Mouse (Mus musculus) MEL (cell line): Measurements from ENCODE around the gene Stk16. TPM values are rescaled to one million over a fixed set of nuclear protein-coding genes. Genes with fewer than 3 reads are reported as not detected.
A peak's percentile ranks its signal among the peaks of the same experiment; 100 is the strongest.

Experiments
- DNase-seq: peaks from one replicate; pipeline ENCODE4 v3.0.0; 2011; ENCODE audit warnings: low read depth, low spot score
- H3K27ac ChIP-seq: 2 replicates; pipeline ENCODE4 v1.5.1; 2012; ENCODE audit warnings: low read depth, mild to moderate bottlenecking, control low read depth, low read length, moderate library complexity; ENCODE audit not compliant: control insufficient read depth
- H3K27me3 ChIP-seq, 2 experiments: fragments of 150-350 bp in 1 of 2; sonication (generic) in 1 of 2; 2 replicates each; pipeline ENCODE4 v1.6.1; 2012; ENCODE audit warnings: low read length in 2 of 2, mild to moderate bottlenecking in 2 of 2, improper control_type of control experiment in 1 of 2, moderate library complexity in 1 of 2; ENCODE audit not compliant: insufficient read depth in 2 of 2, control insufficient read depth in 1 of 2
- H3K36me3 ChIP-seq, 2 experiments: 2 replicates each; pipeline ENCODE4 v1.6.1; 2012 to 2014; ENCODE audit warnings: low read length in 2 of 2, improper control_type of control experiment in 1 of 2, inconsistent platforms in 1 of 2, mild to moderate bottlenecking in 1 of 2; ENCODE audit not compliant: insufficient read depth in 2 of 2, control insufficient read depth in 1 of 2
- H3K4me1 ChIP-seq, 2 experiments: fragments of 150-350 bp in 1 of 2; sonication (generic) in 1 of 2; 2 replicates each; pipeline ENCODE4 v1.6.1; 2012; ENCODE audit warnings: low read length in 2 of 2, improper control_type of control experiment in 1 of 2, mild to moderate bottlenecking in 1 of 2; ENCODE audit not compliant: insufficient read depth in 2 of 2, control insufficient read depth in 1 of 2
- H3K4me3 ChIP-seq, 2 experiments: fragments of 150-350 bp in 1 of 2; sonication (generic) in 1 of 2; 2 replicates each; pipeline ENCODE4 v1.5.1; 2012; ENCODE audit warnings: low read depth in 2 of 2, low read length in 2 of 2, mild to moderate bottlenecking in 2 of 2, moderate library complexity in 2 of 2, control low read depth in 1 of 2, improper control_type of control experiment in 1 of 2; ENCODE audit not compliant: control insufficient read depth in 1 of 2, insufficient read depth in 1 of 2
- H3K79me2 ChIP-seq: 2 replicates; pipeline ENCODE4 v1.6.1; 2012; ENCODE audit warnings: mild to moderate bottlenecking, low read length, moderate library complexity; ENCODE audit not compliant: control insufficient read depth, poor library complexity, insufficient read depth
- H3K9ac ChIP-seq: 2 replicates; pipeline ENCODE4 v1.6.1; 2012; ENCODE audit warnings: low read depth, mild to moderate bottlenecking, control low read depth, low read length, moderate library complexity; ENCODE audit not compliant: control insufficient read depth, poor library complexity, severe bottlenecking
- H3K9me3 ChIP-seq: fragments of 150-350 bp; sonication (generic); replicated peaks from 2 replicates; pipeline ENCODE4 v1.6.1; 2012; ENCODE audit warnings: mild to moderate bottlenecking, low read length, improper control_type of control experiment, moderate library complexity; ENCODE audit not compliant: insufficient read depth
- CHD2 ChIP-seq: IDR thresholded peaks from 2 replicates; pipeline ENCODE4 v1.6.1; 2011; ENCODE audit warnings: low read length, improper control_type of control experiment
- CTCF ChIP-seq, 3 experiments: IDR thresholded peaks in 2 of 3; conservative IDR thresholded peaks in 1 of 3; 2 replicates each; pipeline ENCODE4 v1.5.1; 2011 to 2012; ENCODE audit warnings: low read length in 3 of 3, low read depth in 2 of 3, mild to moderate bottlenecking in 2 of 3, improper control_type of control experiment in 1 of 3, inconsistent platforms in 1 of 3, mixed read lengths in 1 of 3, moderate library complexity in 1 of 3; ENCODE audit not compliant: control insufficient read depth in 1 of 3, insufficient read depth in 1 of 3, poor library complexity in 1 of 3, severe bottlenecking in 1 of 3
- E2F4 ChIP-seq: IDR thresholded peaks from 2 replicates; pipeline ENCODE4 v1.6.1; 2011; ENCODE audit warnings: low read depth, low read length, improper control_type of control experiment, borderline replicate concordance
- ETS1 ChIP-seq: IDR thresholded peaks from 2 replicates; pipeline ENCODE4 v1.6.1; 2012; ENCODE audit warnings: low read depth, mild to moderate bottlenecking, inconsistent platforms, low read length, improper control_type of control experiment, moderate library complexity
- GATA1 ChIP-seq: IDR thresholded peaks from 2 replicates; pipeline ENCODE4 v1.6.1; 2011; ENCODE audit warnings: low read depth, low read length, improper control_type of control experiment
- HCFC1 ChIP-seq: IDR thresholded peaks from 2 replicates; pipeline ENCODE4 v1.6.1; 2012; ENCODE audit warnings: low read depth, mild to moderate bottlenecking, inconsistent platforms, low read length, improper control_type of control experiment, moderate library complexity
- JUND ChIP-seq: IDR thresholded peaks from 2 replicates; pipeline ENCODE4 v1.6.1; 2011; ENCODE audit warnings: low read depth, mild to moderate bottlenecking, improper control_type of control experiment, low read length
- KAT2A ChIP-seq: conservative IDR thresholded peaks from 2 replicates; pipeline ENCODE4 v1.6.1; 2012; ENCODE audit warnings: low read depth, low read length, improper control_type of control experiment, inconsistent platforms
- MAFK ChIP-seq: IDR thresholded peaks from 2 replicates; pipeline ENCODE4 v1.6.1; 2011; ENCODE audit warnings: low read depth, mild to moderate bottlenecking, low read length, improper control_type of control experiment, borderline replicate concordance
- MAZ ChIP-seq: IDR thresholded peaks from 2 replicates; pipeline ENCODE4 v1.6.1; 2012; ENCODE audit warnings: low read depth, mild to moderate bottlenecking, inconsistent platforms, low read length, improper control_type of control experiment
- MXI1 ChIP-seq: IDR thresholded peaks from 2 replicates; pipeline ENCODE4 v1.6.1; 2011; ENCODE audit warnings: mild to moderate bottlenecking, low read depth, low read length, improper control_type of control experiment
- MYB ChIP-seq: IDR thresholded peaks from 2 replicates; pipeline ENCODE4 v1.6.1; 2011; ENCODE audit warnings: mild to moderate bottlenecking, low read depth, low read length, improper control_type of control experiment
- NELFE ChIP-seq: IDR thresholded peaks from 2 replicates; pipeline ENCODE4 v1.6.1; 2011; ENCODE audit warnings: low read depth, low read length, improper control_type of control experiment
- NRF1 ChIP-seq: IDR thresholded peaks from 2 replicates; pipeline ENCODE4 v1.6.1; 2014; ENCODE audit warnings: low read depth, mild to moderate bottlenecking, inconsistent platforms, low read length, improper control_type of control experiment, moderate library complexity; ENCODE audit not compliant: poor library complexity, insufficient read depth, severe bottlenecking
- POLR2A ChIP-seq, 2 experiments: IDR thresholded peaks; 2 replicates each; pipeline ENCODE4 v1.6.1; 2011 to 2012; ENCODE audit warnings: low read length in 2 of 2, mild to moderate bottlenecking in 2 of 2, control low read depth in 1 of 2, improper control_type of control experiment in 1 of 2, low read depth in 1 of 2, moderate library complexity in 1 of 2; ENCODE audit not compliant: control insufficient read depth in 1 of 2, insufficient read depth in 1 of 2, poor library complexity in 1 of 2
- POLR2AphosphoS5 ChIP-seq: IDR thresholded peaks from 2 replicates; pipeline ENCODE4 v1.6.1; 2012; ENCODE audit warnings: low read depth, borderline replicate concordance, mild to moderate bottlenecking, inconsistent platforms, low read length, moderate library complexity, mixed read lengths
- RAD21 ChIP-seq: IDR thresholded peaks from 2 replicates; pipeline ENCODE4 v1.6.1; 2011; ENCODE audit warnings: mild to moderate bottlenecking, low read depth, low read length, improper control_type of control experiment
- RCOR1 ChIP-seq: IDR thresholded peaks from 2 replicates; pipeline ENCODE4 v1.6.1; 2012; ENCODE audit warnings: low read depth, mild to moderate bottlenecking, inconsistent platforms, low read length, improper control_type of control experiment
- TBP ChIP-seq: IDR thresholded peaks from 2 replicates; pipeline ENCODE4 v1.8.0; 2011; ENCODE audit warnings: low read depth, low read length, improper control_type of control experiment
- TCF12 ChIP-seq: IDR thresholded peaks from 2 replicates; pipeline ENCODE4 v1.6.1; 2014; ENCODE audit warnings: low read depth, mild to moderate bottlenecking, inconsistent platforms, low read length, improper control_type of control experiment, moderate library complexity
- USF2 ChIP-seq, 2 experiments: IDR thresholded peaks; 2 replicates each; pipeline ENCODE4 v1.6.1; 2011 to 2012; ENCODE audit warnings: improper control_type of control experiment in 2 of 2, low read length in 2 of 2, borderline replicate concordance in 1 of 2, inconsistent platforms in 1 of 2, low read depth in 1 of 2, mild to moderate bottlenecking in 1 of 2; ENCODE audit not compliant: insufficient read depth in 1 of 2
- ZC3H11A ChIP-seq: IDR thresholded peaks from 2 replicates; pipeline ENCODE4 v1.6.1; 2012; ENCODE audit warnings: low read depth, mild to moderate bottlenecking, inconsistent platforms, low read length, improper control_type of control experiment
- ZKSCAN1 ChIP-seq: IDR thresholded peaks from 2 replicates; pipeline ENCODE4 v1.6.1; 2012; ENCODE audit warnings: low read depth, mild to moderate bottlenecking, inconsistent platforms, low read length, improper control_type of control experiment, moderate library complexity
- ZMIZ1 ChIP-seq: IDR thresholded peaks from 2 replicates; pipeline ENCODE4 v1.6.1; 2012; ENCODE audit warnings: low read depth, mild to moderate bottlenecking, inconsistent platforms, low read length, improper control_type of control experiment, moderate library complexity
- ZNF384 ChIP-seq: IDR thresholded peaks from 2 replicates; pipeline ENCODE4 v1.6.1; 2012; ENCODE audit warnings: low read depth, mild to moderate bottlenecking, inconsistent platforms, low read length, improper control_type of control experiment
- polyA plus RNA-seq, 2 experiments: library from polyadenylated mRNA; stranded (reverse) in 1 of 2; unstranded in 1 of 2; fragments of >175 nt in 1 of 2; fragments of >200 nt in 1 of 2; gene quantifications; 2 replicates each; pipeline versions ENCODE4 v1.2.1 to v1.2.4; 2012; ENCODE audit warnings: low replicate concordance in 2 of 2, low read depth in 1 of 2; ENCODE audit not compliant: insufficient read length in 2 of 2, insufficient read depth in 1 of 2, missing spikeins in 1 of 2
- total RNA-seq: library from RNA; depleted of rRNA; stranded (reverse); fragments of 300-350 nt; gene quantifications from 2 replicates; pipeline ENCODE4 v1.2.3, GENCODE M21; 2012

Stk16 gene
- total and polyA plus RNA-seq, 3 experiments = 110 to 154 TPM; not detected in 1

DNA sequence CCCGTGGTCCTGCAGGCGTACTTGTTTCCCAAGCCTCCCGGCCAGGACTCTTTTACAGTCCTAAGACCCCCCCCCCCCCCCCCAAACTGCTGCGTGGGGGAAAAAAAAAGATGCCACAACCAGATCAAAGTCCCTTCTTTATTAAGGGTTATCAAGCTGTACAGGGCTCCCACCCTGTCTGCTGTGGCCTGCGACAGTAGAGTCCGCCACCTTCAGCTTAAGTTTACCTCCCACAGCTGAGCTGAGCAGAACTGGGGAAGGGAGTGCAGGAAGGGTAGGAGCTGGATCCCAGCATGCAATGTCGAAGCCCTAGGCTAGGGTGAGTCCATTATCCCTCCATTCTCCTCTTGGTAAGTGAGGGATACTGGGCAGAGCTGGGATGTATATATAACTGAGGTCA lies 29.9 kb upstream of the Stk16 start:
- Histone ChIP-seq H3K4me1 (peaks cover 2 to 10% of the 10 kb centered on the region in 2 experiments; a peak in 3 of 4 replicates), H3K27ac (peak overlapping the region; percentile 73), H3K4me3 (peak overlapping the region; percentile 27 to 31), H3K27me3 (no peaks in the 10 kb centered on the region), H3K9me3 (no peaks in the 10 kb centered on the region), H3K36me3 (peaks cover 0 to 11% of the 10 kb centered on the region in 2 experiments; a peak in 3 of 4 replicates), H3K79me2 (peaks cover 14% of the 10 kb centered on the region), H3K9ac (peak overlapping the region; percentile 67)
- no peak for TF ChIP-seq ZC3H11A
- TF ChIP-seq POLR2AphosphoS5 = no peak
- TF ChIP-seq MAZ = no peak
- no peak for TF ChIP-seq CHD2
- TF ChIP-seq MXI1 = no peak
- TF ChIP-seq NRF1 = no peak
- no peak for TF ChIP-seq GATA1
- no peak for TF ChIP-seq E2F4
- TF ChIP-seq HCFC1 = no peak
- TF ChIP-seq POLR2A (IDR thresholded peaks at IDR 0.05; ENCODE audit: control insufficient read depth in 1 of 2, insufficient read depth in 1 of 2, low read depth in 1 of 2, low read length in 2 of 2, poor library complexity in 1 of 2) = no peak
- no peak for TF ChIP-seq MYB
- TF ChIP-seq ZKSCAN1 = no peak
- no peak for TF ChIP-seq ZNF384
- DNase-seq = no peak

- Histone ChIP-seq H3K27ac (no peak overlapping the region), H3K9ac (no peak overlapping the region), H3K36me3 (peaks cover 0 to 11% of the 10 kb centered on the region in 2 experiments; a peak in 3 of 4 replicates), H3K27me3 (no peaks in the 10 kb centered on the region), H3K4me1 (peaks cover 2 to 10% of the 10 kb centered on the region in 2 experiments; a peak in 3 of 4 replicates), H3K4me3 (no peak overlapping the region), H3K79me2 (peaks cover 14% of the 10 kb centered on the region), H3K9me3 (no peaks in the 10 kb centered on the region)
- no peak for DNase-seq
- TF ChIP-seq MAFK (no peak), E2F4 (no peak), RCOR1 (no peak), TBP (no peak), KAT2A (no peak), ZC3H11A (no peak), CHD2 (no peak), USF2 (IDR thresholded peaks at IDR 0.05; ENCODE audit: borderline replicate concordance in 1 of 2, insufficient read depth in 1 of 2, low read depth in 1 of 2, low read length in 2 of 2) (no peak), ZMIZ1 (no peak), CTCF (IDR thresholded peaks at IDR 0.05 in 2 of 3, conservative IDR thresholded peaks at IDR 0.05 in 1 of 3; ENCODE audit: control insufficient read depth in 1 of 3, insufficient read depth in 1 of 3, low read depth in 2 of 3, low read length in 3 of 3, poor library complexity in 1 of 3, severe bottlenecking in 1 of 3) (no peak), HCFC1 (no peak), JUND (no peak), RAD21 (no peak), NRF1 (no peak), NELFE (no peak), TCF12 (no peak), ZKSCAN1 (no peak), POLR2AphosphoS5 (no peak), GATA1 (no peak), ETS1 (no peak)
These were observed 29.2 kb upstream of the Stk16 start for GRCm38 (mm10) chr1:75181377-75181870.
